Mouse (Mus musculus) erythroblast, embryonic 14.5 days (primary cell): Measurements from ENCODE around the gene Tbc1d9. TPM values are rescaled to one million over a fixed set of nuclear protein-coding genes. Genes with fewer than 3 reads are reported as not detected.

Experiments
- H3K27me3 ChIP-seq: 2 replicates; pipeline ENCODE4 v1.6.1; 2012; ENCODE audit warnings: inconsistent platforms; ENCODE audit not compliant: control insufficient read depth
- H3K36me3 ChIP-seq: 2 replicates; pipeline ENCODE4 v1.6.1; 2012; ENCODE audit warnings: mild to moderate bottlenecking, inconsistent platforms; ENCODE audit not compliant: control insufficient read depth
- H3K4me1 ChIP-seq: 2 replicates; pipeline ENCODE4 v1.6.1; 2012; ENCODE audit warnings: inconsistent platforms; ENCODE audit not compliant: control insufficient read depth
- H3K4me3 ChIP-seq: replicated peaks from 2 replicates; pipeline ENCODE3; 2012; ENCODE audit warnings: moderate library complexity, mild to moderate bottlenecking, inconsistent platforms
- H3K9me3 ChIP-seq: 2 replicates; pipeline ENCODE4 v1.6.1; 2012; ENCODE audit warnings: low read length, inconsistent platforms, mixed read lengths; ENCODE audit not compliant: control insufficient read depth
- GATA1 ChIP-seq: IDR thresholded peaks from 2 replicates; pipeline ENCODE4 v1.6.1; 2012; ENCODE audit warnings: low read length, inconsistent platforms, mixed read lengths
- TAL1 ChIP-seq: IDR thresholded peaks from 3 replicates; pipeline ENCODE4 v1.6.1; 2012; ENCODE audit warnings: low read length, inconsistent platforms, mixed read lengths
- polyA plus RNA-seq: library from polyadenylated mRNA; stranded (reverse); fragments of >175 nt; gene quantifications from 2 replicates; pipeline ENCODE4 v1.2.3, GENCODE M21; 2012

Gene Tbc1d9
- polyA plus RNA-seq = not detected in 2 replicates

- peak within 1 kb of the TSS; percentile 52 for H3K4me3 ChIP-seq
- H3K27me3 ChIP-seq = peaks cover 48% of the 10 kb centered on the region
- H3K9me3 ChIP-seq = peaks cover 3% of the 10 kb centered on the region; the same call in 1 of the 2 replicates
- no peaks in the 10 kb centered on the region for H3K36me3 ChIP-seq
- peaks cover 3% of the 10 kb centered on the region; the same call in 1 of the 2 replicates for H3K4me1 ChIP-seq
- TF ChIP-seq GATA1 (no peak), TAL1 (no peak)
Observed at GRCm38 (mm10) chr8:83165235-83165930, at the start of gene Tbc1d9. Gene Tbc1d9 (plus strand): TSS chr8:83165352.

- H3K27me3 ChIP-seq = no peaks in the 10 kb centered on the region
- H3K9me3 ChIP-seq = no peaks in the 10 kb centered on the region
- H3K4me3 ChIP-seq = no peak overlapping the region
- TF ChIP-seq TAL1 (no peak), GATA1 (no peak)
- H3K4me1 ChIP-seq = no peaks in the 10 kb centered on the region
- no peaks in the 10 kb centered on the region for H3K36me3 ChIP-seq
Observed at GRCm38 (mm10) chr8:83135086-83135485, 30.1 kb upstream of the Tbc1d9 start.

- Histone ChIP-seq H3K36me3 (no peaks in the 10 kb centered on the region), H3K27me3 (no peaks in the 10 kb centered on the region), H3K9me3 (no peaks in the 10 kb centered on the region), H3K4me1 (no peaks in the 10 kb centered on the region), H3K4me3 (no peak overlapping the region)
- TF ChIP-seq GATA1 (no peak), TAL1 (no peak)
Observed at GRCm38 (mm10) chr8:83140068-83140467, 25.1 kb upstream of the Tbc1d9 start.

GRCm38 (mm10) chr8:83140701-83141111 lies 24.4 kb upstream of the Tbc1d9 start:
- H3K27me3 ChIP-seq = no peaks in the 10 kb centered on the region

GRCm38 (mm10) chr8:83141358-83141757 lies 23.8 kb upstream of the Tbc1d9 start:
- TF ChIP-seq GATA1 = no peak

More at GRCm38 (mm10) chr8:83140701-83141111, 24.4 kb upstream of the Tbc1d9 start:
- Histone ChIP-seq H3K4me3 (no peak overlapping the region), H3K4me1 (no peaks in the 10 kb centered on the region), H3K36me3 (no peaks in the 10 kb centered on the region), H3K9me3 (no peaks in the 10 kb centered on the region)
- TF ChIP-seq GATA1 (no peak), TAL1 (no peak)

GRCm38 (mm10) chr8:83144601-83145000 lies 20.6 kb upstream of the Tbc1d9 start:
- no peak for TF ChIP-seq GATA1
- no peak for TF ChIP-seq TAL1
- Histone ChIP-seq H3K4me3 (no peak overlapping the region), H3K9me3 (no peaks in the 10 kb centered on the region), H3K4me1 (no peaks in the 10 kb centered on the region), H3K27me3 (no peaks in the 10 kb centered on the region), H3K36me3 (no peaks in the 10 kb centered on the region)

More at GRCm38 (mm10) chr8:83141358-83141757, 23.8 kb upstream of the Tbc1d9 start:
- H3K4me1 ChIP-seq = no peaks in the 10 kb centered on the region
- H3K4me3 ChIP-seq = no peak overlapping the region
- H3K9me3 ChIP-seq = no peaks in the 10 kb centered on the region
- no peaks in the 10 kb centered on the region for H3K36me3 ChIP-seq
- no peaks in the 10 kb centered on the region for H3K27me3 ChIP-seq

- Histone ChIP-seq H3K27me3 (no peaks in the 10 kb centered on the region), H3K9me3 (no peaks in the 10 kb centered on the region), H3K36me3 (no peaks in the 10 kb centered on the region), H3K4me3 (no peak overlapping the region), H3K4me1 (no peaks in the 10 kb centered on the region)
- no peak for TF ChIP-seq GATA1
- TF ChIP-seq TAL1 = no peak
Observed at GRCm38 (mm10) chr8:83145421-83145820, 19.7 kb upstream of the Tbc1d9 start.

GRCm38 (mm10) chr8:83149124-83149523 lies 16.0 kb upstream of the Tbc1d9 start:
- TF ChIP-seq GATA1 = no peak
- H3K4me3 ChIP-seq = no peak overlapping the region
- H3K36me3 ChIP-seq = no peaks in the 10 kb centered on the region
- no peaks in the 10 kb centered on the region for H3K27me3 ChIP-seq
- no peaks in the 10 kb centered on the region for H3K4me1 ChIP-seq
- no peaks in the 10 kb centered on the region for H3K9me3 ChIP-seq

GRCm38 (mm10) chr8:83152055-83152454 lies 13.1 kb upstream of the Tbc1d9 start:
- no peak for TF ChIP-seq TAL1
- TF ChIP-seq GATA1 = no peak
- Histone ChIP-seq H3K4me1 (no peaks in the 10 kb centered on the region), H3K36me3 (no peaks in the 10 kb centered on the region), H3K4me3 (no peak overlapping the region), H3K27me3 (no peaks in the 10 kb centered on the region), H3K9me3 (no peaks in the 10 kb centered on the region)

- Histone ChIP-seq H3K36me3 (no peaks in the 10 kb centered on the region), H3K27me3 (no peaks in the 10 kb centered on the region), H3K4me3 (no peak overlapping the region), H3K9me3 (no peaks in the 10 kb centered on the region), H3K4me1 (no peaks in the 10 kb centered on the region)
- TF ChIP-seq TAL1 (no peak), GATA1 (no peak)
Observed at GRCm38 (mm10) chr8:83152470-83152869, 12.7 kb upstream of the Tbc1d9 start.
